In the genomic region with DNA sequence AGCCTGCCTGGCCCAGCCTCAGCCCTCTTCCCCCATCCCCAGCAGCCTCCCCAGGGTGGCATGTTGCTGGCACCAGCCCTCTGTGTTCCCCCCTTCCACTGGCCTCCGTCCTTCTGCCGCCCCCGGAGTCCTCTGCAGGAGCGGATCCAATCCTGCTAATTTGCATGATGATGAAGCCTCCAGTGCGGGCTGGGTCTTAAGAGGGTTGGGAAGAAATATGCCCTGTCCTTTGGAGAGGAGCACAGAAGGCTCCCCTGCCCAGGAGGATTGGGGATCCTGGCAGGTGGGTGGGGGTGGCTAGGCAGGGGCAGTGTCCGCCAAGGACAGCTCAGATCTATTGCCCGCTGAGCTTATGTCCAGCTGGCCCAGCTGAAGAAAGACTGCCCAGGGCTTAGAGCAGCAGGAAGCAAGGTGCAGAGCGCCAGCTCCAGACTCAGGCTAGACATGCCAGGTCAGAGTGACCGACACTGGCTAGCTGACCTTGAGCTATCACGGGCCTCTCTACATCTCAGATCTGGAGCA, we compare ENCODE assay signal across 9 mouse cellular contexts.
DNase-seq lines count a peak whose midpoint lies in the region; ATAC-seq and TF ChIP-seq lines count a peak whose summit lies in the region.
"Had no signal": no experiment of that assay in that cellular context is flagged by ENCODE, and none has a peak within 500 bp of the region (broad histone marks: within the 10 kb centered on the region; RNA-seq: fewer than 3 reads in every experiment).

No protein-coding gene starts in this region.

- H3K9me3 ChIP-seq in G1E (replicated peaks): peaks cover 86% of the 10 kb centered on the region
- no peaks in the 10 kb centered on the region for H3K9me3 ChIP-seq in embryonic facial prominence, embryonic 13.5 days
- H3K9me3 ChIP-seq in intestine, embryonic 16.5 days (ENCODE audit: control insufficient read depth, low read length): no peaks in the 10 kb centered on the region
- H3K9me3 ChIP-seq in stomach, embryonic 15.5 days: no peaks in the 10 kb centered on the region

- H3K27ac ChIP-seq in embryonic facial prominence, embryonic 13.5 days: peak overlapping the region; percentile 57
- peak overlapping the region; percentile 49; the same call in 1 of the 2 replicates for H3K27ac ChIP-seq in intestine, embryonic 16.5 days (ENCODE audit: low read length)
- peak overlapping the region; percentile 37; the same call in 1 of the 2 replicates for H3K27ac ChIP-seq in stomach, embryonic 15.5 days
- H3K27ac ChIP-seq: kidney, postnatal 0 days had no signal

- H3K4me2 ChIP-seq in embryonic facial prominence, embryonic 13.5 days: no peak overlapping the region
- no peak overlapping the region for H3K4me2 ChIP-seq in intestine, embryonic 16.5 days (ENCODE audit: low read depth, low read length)
- H3K4me2 ChIP-seq in stomach, embryonic 15.5 days: no peak overlapping the region

- DNase-seq in frontal cortex, postnatal 36 days (ENCODE audit: low spot score in 2 of 2): peak; percentile 36 to 43
- DNase-seq in frontal cortex, postnatal 10 days (ENCODE audit: low spot score in 2 of 2): no peak
- DNase-seq in G1E (ENCODE audit: low spot score): no peak
- no peak for DNase-seq in heart, adult 8-10 months (ENCODE audit: low spot score)

- 0 out of 2 replicates have a peak overlapping the region, but pooled peaks have one; percentile 1 for H3K4me3 ChIP-seq in G1E (ENCODE audit: low read depth, low read length)
- no peak overlapping the region for H3K4me3 ChIP-seq in embryonic facial prominence, embryonic 13.5 days
- H3K4me3 ChIP-seq in intestine, embryonic 16.5 days (ENCODE audit: low read length): no peak overlapping the region
- H3K4me3 ChIP-seq in stomach, embryonic 15.5 days (replicated peaks): no peak overlapping the region

- 45% methylated on average over 10 of the region's 10 CpGs for WGBS in embryonic facial prominence, embryonic 13.5 days
- WGBS in intestine, embryonic 16.5 days: 40% methylated on average over 10 of the region's 10 CpGs
- WGBS in stomach, embryonic 15.5 days: 45% methylated on average over 10 of the region's 10 CpGs

- H3K9ac ChIP-seq in embryonic facial prominence, embryonic 13.5 days: no peak overlapping the region
- H3K9ac ChIP-seq in intestine, embryonic 16.5 days (ENCODE audit: low read depth, low read length): no peak overlapping the region
- no peak overlapping the region for H3K9ac ChIP-seq in stomach, embryonic 15.5 days

- no peaks in the 10 kb centered on the region for H3K27me3 ChIP-seq in G1E (ENCODE audit: insufficient read depth, low read length)
- H3K27me3 ChIP-seq in embryonic facial prominence, embryonic 13.5 days: no peaks in the 10 kb centered on the region
- no peaks in the 10 kb centered on the region for H3K27me3 ChIP-seq in intestine, embryonic 16.5 days (replicated peaks; ENCODE audit: control insufficient read depth, insufficient read depth, low read length)
- no peaks in the 10 kb centered on the region for H3K27me3 ChIP-seq in stomach, embryonic 15.5 days (replicated peaks)

- H3K4me1 ChIP-seq in G1E (ENCODE audit: insufficient read depth, low read depth, low read length): no peaks in the 10 kb centered on the region
- peaks cover 23% of the 10 kb centered on the region for H3K4me1 ChIP-seq in embryonic facial prominence, embryonic 13.5 days
- peaks cover 9% of the 10 kb centered on the region for H3K4me1 ChIP-seq in intestine, embryonic 16.5 days (ENCODE audit: control insufficient read depth, insufficient read depth, low read length)
- H3K4me1 ChIP-seq in stomach, embryonic 15.5 days: 0 out of 2 replicates have a peak, but pooled peaks cover 11% of the 10 kb centered on the region

- no peak for ATAC-seq in G1E (ENCODE audit: extremely low read depth, insufficient number of reproducible peaks, low FRiP score, poor library complexity, severe bottlenecking)
- ATAC-seq in embryonic facial prominence, embryonic 13.5 days (ENCODE audit: insufficient number of reproducible peaks, insufficient read depth, low FRiP score, low TSS enrichment, low read depth): no peak
- no peak for ATAC-seq in intestine, embryonic 16.5 days
- 0 out of 2 replicates have a peak, but pooled peaks have one; percentile 29 for ATAC-seq in stomach, embryonic 15.5 days (ENCODE audit: insufficient read depth, low FRiP score, low read depth)
- no peak for ATAC-seq in granulocyte monocyte progenitor cell, adult 5-6 weeks (replicated peaks; ENCODE audit: poor library complexity, severe bottlenecking)

- TF ChIP-seq CTCF in G1E (IDR thresholded peaks at IDR 0.05; ENCODE audit: low read depth, low read length): no peak

- no peaks in the 10 kb centered on the region for H3K36me3 ChIP-seq in G1E (replicated peaks)
- no peaks in the 10 kb centered on the region for H3K36me3 ChIP-seq in embryonic facial prominence, embryonic 13.5 days
- no peaks in the 10 kb centered on the region for H3K36me3 ChIP-seq in intestine, embryonic 16.5 days (ENCODE audit: control insufficient read depth, insufficient read depth, low read length)
- no peaks in the 10 kb centered on the region for H3K36me3 ChIP-seq in stomach, embryonic 15.5 days

Comparison
In these comparisons a context has a peak if more than half of its experiments do, and no peak if none do; other contexts are left out.
1. DNase-seq: peak in frontal cortex, postnatal 36 days (2 of 2); none in frontal cortex, postnatal 10 days (0 of 2), G1E (single experiment) and heart, adult 8-10 months (single experiment).
2. Peak in every context shown above with its lines, with median percentiles within 50 percentile points of each other: H3K27ac ChIP-seq.